Mouse (Mus musculus) ZHBTc4 (cell line): ENCODE results near the gene Uhrf2.

ENCODE experiments used
- DNase-seq: peaks from one replicate; pipeline ENCODE4 v3.0.0-alpha.2; 2011; ENCODE audit warnings: low read depth, low spot score

Gene Uhrf2

GRCm38 (mm10) chr19:30029894-30030635 lies at the start of gene Uhrf2:
TSS of gene Uhrf2 (plus strand) at chr19:30030513.
- DNase-seq: peak; percentile 96

GRCm38 (mm10) chr19:29984208-29985005 lies 45.9 kb upstream of the Uhrf2 start:
- DNase-seq: peak; percentile 55

GRCm38 (mm10) chr19:29986464-29987091 lies 43.7 kb upstream of the Uhrf2 start:
- DNase-seq: no peak

- no peak for DNase-seq
Observed at GRCm38 (mm10) chr19:30000406-30001365, 29.6 kb upstream of the Uhrf2 start.

- DNase-seq: no peak
Observed at GRCm38 (mm10) chr19:30001550-30001949, 28.8 kb upstream of the Uhrf2 start.

GRCm38 (mm10) chr19:30003621-30004020 lies 26.7 kb upstream of the Uhrf2 start, which contains the start of gene Trpd52l3:
TSS of gene Trpd52l3 (plus strand) at chr19:30003790.
- DNase-seq: no peak

GRCm38 (mm10) chr19:30006371-30006770 lies 23.9 kb upstream of the Uhrf2 start:
- DNase-seq: peak; percentile 41

- DNase-seq: no peak
Observed at GRCm38 (mm10) chr19:30010520-30011296, 19.6 kb upstream of the Uhrf2 start.

- no peak for DNase-seq
Observed at GRCm38 (mm10) chr19:30014331-30014730, 16.0 kb upstream of the Uhrf2 start.

- no peak for DNase-seq
Observed at GRCm38 (mm10) chr19:30016156-30016555, 14.2 kb upstream of the Uhrf2 start.

GRCm38 (mm10) chr19:30023419-30023818 lies 6.9 kb upstream of the Uhrf2 start:
- peak; percentile 23 for DNase-seq

- DNase-seq: peak; percentile 94
Observed at GRCm38 (mm10) chr19:30029002-30029710, 1.2 kb upstream of the Uhrf2 start.

GRCm38 (mm10) chr19:30030636-30031467 lies 539 bp downstream of the Uhrf2 start:
- DNase-seq: peak; percentile 48

GRCm38 (mm10) chr19:30031468-30031931 lies 1.2 kb downstream of the Uhrf2 start:
- DNase-seq: no peak

GRCm38 (mm10) chr19:30032206-30032605 lies 1.9 kb downstream of the Uhrf2 start:
- no peak for DNase-seq

GRCm38 (mm10) chr19:30035361-30035760 lies 5.0 kb downstream of the Uhrf2 start:
- DNase-seq: no peak

GRCm38 (mm10) chr19:30043691-30044090 lies 13.4 kb downstream of the Uhrf2 start:
- DNase-seq: no peak

- DNase-seq: peak; percentile 38
Observed at GRCm38 (mm10) chr19:30044630-30045029, 14.3 kb downstream of the Uhrf2 start.

GRCm38 (mm10) chr19:30045857-30046256 lies 15.5 kb downstream of the Uhrf2 start:
- DNase-seq: peak; percentile 77
